Mouse (Mus musculus) olfactory bulb, adult 2 months (tissue): ENCODE measurements at regions not wholly inside any gene's neighbourhood (a gene's known extent, or its start where the extent isn't known, plus 50 kb on each side); places are given as distances from the start of the nearest gene placed in this dataset.

Experiments
- H3K27ac ChIP-seq: fragments of 200-500 bp; 2 replicates; pipeline ENCODE4 v1.5.1; 2012; ENCODE audit warnings: low read depth, low read length; ENCODE audit not compliant: insufficient read depth
- H3K4me1 ChIP-seq: fragments of 200-500 bp; 2 replicates; pipeline ENCODE4 v1.6.1; 2012; ENCODE audit warnings: low read length; ENCODE audit not compliant: control insufficient read depth, insufficient read depth
- H3K4me3 ChIP-seq: fragments of 200-500 bp; 2 replicates; pipeline ENCODE4 v1.5.1; 2012; ENCODE audit warnings: mild to moderate bottlenecking, low read depth, low read length, moderate library complexity; ENCODE audit not compliant: insufficient read depth
- CTCF ChIP-seq: fragments of 200-500 bp; IDR thresholded peaks from 2 replicates; pipeline ENCODE4 v1.5.1; 2012; ENCODE audit warnings: low read depth, mild to moderate bottlenecking, low read length, moderate library complexity; ENCODE audit not compliant: insufficient read depth
- POLR2A ChIP-seq: fragments of 200-500 bp; IDR thresholded peaks from 2 replicates; pipeline ENCODE4 v1.6.1; 2012; ENCODE audit warnings: mild to moderate bottlenecking, low read depth, low read length, moderate library complexity; ENCODE audit not compliant: insufficient read depth
- WGBS: fragments of 180-500 bp; shearing (Covaris S2); methylation state at CpG from one replicate; pipeline ENCODE4 v1.1.7; 2018; 5-methylcytosine and 5-hydroxymethylcytosine counted together

GRCm38 (mm10) chr4:105974948-105975347 is 185.3 kb downstream of the Gm12728 start:
- no peak for TF ChIP-seq POLR2A
- TF ChIP-seq CTCF = no peak
- H3K4me3 ChIP-seq = no peak overlapping the region
- H3K27ac ChIP-seq = no peak overlapping the region
- WGBS = 55% methylated on average over 4 of the region's 4 CpGs
- H3K4me1 ChIP-seq = no peaks in the 10 kb centered on the region

GRCm38 (mm10) chr4:105979048-105979447 is 189.4 kb downstream of the Gm12728 start:
- TF ChIP-seq POLR2A (no peak), CTCF (no peak)
- no peak overlapping the region for H3K27ac ChIP-seq
- H3K4me1 ChIP-seq = no peaks in the 10 kb centered on the region
- H3K4me3 ChIP-seq = no peak overlapping the region
- WGBS = 86% methylated on average over 5 of the region's 5 CpGs

DNA sequence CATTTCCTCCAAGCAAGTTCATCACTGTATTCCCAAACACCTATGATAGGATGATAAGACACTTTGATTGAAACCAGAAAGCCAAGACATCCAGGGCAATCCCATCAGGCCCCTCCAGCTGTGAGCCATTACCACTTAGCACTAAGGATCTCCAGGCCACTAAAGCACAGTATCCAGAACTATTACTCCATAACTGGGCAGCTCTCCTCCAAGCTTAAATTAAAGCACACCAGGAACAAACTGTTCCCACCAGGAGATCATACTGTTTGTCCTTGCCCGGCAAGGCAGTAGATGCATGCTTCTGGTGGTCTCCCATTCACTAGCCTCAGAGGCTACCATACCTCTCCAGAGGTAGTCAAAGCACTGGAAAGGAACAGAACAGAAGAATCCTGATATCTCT is 193.3 kb downstream of the Gm12728 start:
- no peak for TF ChIP-seq POLR2A
- TF ChIP-seq CTCF = no peak
- H3K4me1 ChIP-seq = no peaks in the 10 kb centered on the region
- WGBS = 90% methylated on average over 1 of the region's 1 CpGs
- H3K27ac ChIP-seq = no peak overlapping the region
- no peak overlapping the region for H3K4me3 ChIP-seq

- no peak overlapping the region for H3K4me3 ChIP-seq
- no peak for TF ChIP-seq CTCF
- no peak for TF ChIP-seq POLR2A
- WGBS = 86% methylated on average over 5 of the region's 5 CpGs
- no peaks in the 10 kb centered on the region for H3K4me1 ChIP-seq
- H3K27ac ChIP-seq = no peak overlapping the region
These were observed 198.4 kb downstream of the Gm12728 start for GRCm38 (mm10) chr4:105987963-105988602.

DNA sequence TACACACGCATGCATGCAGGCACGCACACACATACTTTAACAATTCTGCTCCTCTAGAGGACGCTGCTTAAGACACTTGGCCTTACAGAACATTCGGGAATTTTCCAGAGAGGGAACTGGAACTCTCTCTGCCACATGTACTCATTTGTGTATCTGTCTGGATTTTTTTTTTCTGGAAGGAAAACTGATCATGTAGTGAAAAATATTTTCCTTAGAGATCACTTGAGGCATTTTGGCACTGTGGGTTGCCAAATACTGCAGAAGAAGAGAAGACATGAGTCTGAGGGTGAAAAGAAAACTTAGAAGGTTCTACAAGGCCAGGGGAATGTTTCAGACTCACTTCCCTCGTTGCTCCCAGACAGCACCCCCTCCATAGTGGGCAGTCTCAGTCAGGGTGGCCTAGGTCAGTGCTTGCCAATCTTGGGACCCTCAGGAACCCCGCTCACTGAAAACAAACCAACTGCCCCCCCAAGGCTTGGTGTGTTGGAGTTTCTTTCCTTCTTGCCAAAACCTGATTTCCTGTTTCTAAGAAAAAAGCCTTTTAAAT is 203.0 kb downstream of the Gm12728 start:
- no peaks in the 10 kb centered on the region; the same call in 1 of the 2 replicates for H3K4me1 ChIP-seq
- no peak overlapping the region for H3K4me3 ChIP-seq
- no peak overlapping the region for H3K27ac ChIP-seq
- WGBS = 65% methylated on average over 6 of the region's 6 CpGs
- TF ChIP-seq CTCF (no peak), POLR2A (no peak)

DNA sequence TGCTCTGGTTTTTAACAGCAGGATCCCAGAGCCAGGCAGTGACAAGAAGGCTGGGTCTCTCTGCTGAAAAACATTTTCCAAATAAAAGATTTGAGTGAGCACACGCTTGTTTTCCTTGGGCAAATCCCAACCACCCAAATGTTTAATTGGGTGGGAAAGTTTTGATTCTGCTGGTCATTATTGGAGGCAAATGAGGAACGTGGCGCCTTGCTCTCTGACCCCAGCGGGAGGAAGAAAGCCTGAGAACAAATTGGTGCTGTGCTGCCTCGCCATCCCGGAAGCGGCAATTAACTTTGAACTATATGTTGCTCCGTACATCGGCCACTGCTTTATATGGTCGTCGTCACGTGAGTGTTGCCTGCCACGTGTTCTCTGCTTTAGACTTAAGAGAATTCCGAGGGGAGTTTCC is 204.7 kb downstream of the Gm12728 start:
- TF ChIP-seq CTCF (no peak), POLR2A (no peak)
- Histone ChIP-seq H3K27ac (no peak overlapping the region), H3K4me1 (no peaks in the 10 kb centered on the region; the same call in 1 of the 2 replicates), H3K4me3 (no peak overlapping the region)
- 60% methylated on average over 14 of the region's 14 CpGs for WGBS

GRCm38 (mm10) chr4:105996060-105996459 is 206.4 kb downstream of the Gm12728 start:
- no peak overlapping the region for H3K27ac ChIP-seq
- no peaks in the 10 kb centered on the region; the same call in 1 of the 2 replicates for H3K4me1 ChIP-seq
- TF ChIP-seq CTCF (no peak), POLR2A (no peak)
- no peak overlapping the region for H3K4me3 ChIP-seq
- 89% methylated on average over 4 of the region's 4 CpGs for WGBS

DNA sequence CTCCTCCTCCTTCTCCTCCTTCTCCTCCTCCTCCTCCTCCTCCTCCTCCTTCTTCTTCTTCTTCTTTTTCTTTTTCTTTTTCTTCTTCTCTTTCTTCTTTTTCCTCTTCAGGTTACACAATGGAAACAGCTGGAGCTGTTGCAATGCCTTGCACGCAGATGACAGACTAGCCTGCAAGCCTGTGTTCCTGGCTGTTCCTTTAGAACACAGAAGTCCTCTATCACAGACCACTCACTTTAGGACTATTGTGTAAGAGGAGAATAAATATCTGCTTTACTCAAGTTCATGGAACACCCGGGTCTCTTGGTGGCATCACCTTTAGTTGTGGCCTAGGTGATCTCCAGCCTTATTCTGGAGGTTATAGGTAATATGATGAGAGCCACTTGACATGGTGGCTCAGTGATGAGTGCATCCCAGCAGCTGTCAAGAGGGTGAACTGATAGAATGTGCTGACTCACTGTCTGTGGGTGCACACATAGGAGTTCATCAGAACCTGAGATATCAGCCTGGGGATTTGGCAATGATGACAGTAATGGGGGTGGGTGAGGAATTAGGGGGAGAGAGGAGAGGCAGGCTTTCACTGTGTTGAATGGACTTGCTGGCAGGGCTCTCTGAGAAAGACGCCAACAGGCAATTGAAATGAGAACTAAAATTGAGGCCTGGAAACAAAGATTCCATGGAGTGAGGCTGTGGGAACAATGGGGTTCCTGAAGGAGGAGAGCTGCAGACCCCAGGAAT is 207.4 kb downstream of the Gm12728 start:
- 69% methylated on average over 3 of the region's 3 CpGs for WGBS
- Histone ChIP-seq H3K4me3 (no peak overlapping the region), H3K4me1 (no peaks in the 10 kb centered on the region; the same call in 1 of the 2 replicates), H3K27ac (no peak overlapping the region)
- TF ChIP-seq CTCF = no peak
- TF ChIP-seq POLR2A = no peak

- no peaks in the 10 kb centered on the region for H3K4me1 ChIP-seq
- H3K4me3 ChIP-seq = no peak overlapping the region
- H3K27ac ChIP-seq = no peak overlapping the region
- TF ChIP-seq POLR2A (no peak), CTCF (no peak)
- 91% methylated on average over 3 of the region's 3 CpGs for WGBS
These were observed 212.8 kb downstream of the Gm12728 start for GRCm38 (mm10) chr4:106002516-106002915.
